Mouse (Mus musculus): ENCODE results near the gene Efnb3. TPM values are rescaled to one million over a fixed set of nuclear protein-coding genes. Genes with fewer than 3 reads are reported as not detected.
A peak's percentile ranks its signal among the peaks of the same experiment; 100 is the strongest.

Gene Efnb3
- total and polyA plus RNA-seq, 2 experiments from 2014 or later: 145 to 166 TPM

DNA sequence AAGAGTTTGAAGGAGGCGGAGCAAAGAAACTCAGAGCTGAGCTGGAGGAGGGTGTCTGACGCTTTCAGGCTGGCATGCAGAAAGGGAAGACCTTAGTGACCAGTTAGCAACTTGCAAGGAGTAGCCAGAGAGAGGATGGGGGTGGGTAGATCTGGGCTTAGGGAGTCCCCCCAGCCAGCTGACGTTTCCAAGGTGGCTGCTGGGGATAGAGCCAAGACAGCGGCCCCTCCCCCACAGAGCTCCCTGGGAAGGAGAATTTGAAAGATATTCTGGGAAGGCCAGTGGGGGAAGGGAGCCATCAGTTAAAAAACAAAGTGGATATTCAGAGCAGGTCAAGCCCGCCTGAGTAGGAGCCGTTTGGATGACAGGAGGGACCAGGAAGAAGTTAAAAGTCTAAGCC is 40.1 kb upstream of the Efnb3 start:
- Histone ChIP-seq H3K4me2 (ENCODE audit: low read depth, low read length, poor library complexity, severe bottlenecking) (no peak overlapping the region), H3K9me3 (ENCODE audit: low read length) (no peaks in the 10 kb centered on the region), H3K4me3 (ENCODE audit: low read depth, low read length) (no peak overlapping the region), H3K27ac (ENCODE audit: low read depth, low read length) (no peak overlapping the region), H3K27me3 (ENCODE audit: insufficient read depth, low read length) (no peaks in the 10 kb centered on the region), H3K9ac (replicated peaks; ENCODE audit: low read length, poor library complexity, severe bottlenecking) (0 out of 2 replicates have a peak overlapping the region, but pooled peaks have one; percentile 3), H3K36me3 (ENCODE audit: insufficient read depth, low read length) (peaks cover 30% of the 10 kb centered on the region), H3K4me1 (ENCODE audit: insufficient read depth, low read length) (peaks cover 8% of the 10 kb centered on the region)
- peak; percentile 78 for DNase-seq (ENCODE audit: low spot score)
- peak; percentile 50; the same call in 1 of the 2 replicates for ATAC-seq (ENCODE audit: low FRiP score)
- TF ChIP-seq CTCF (IDR thresholded peaks at IDR 0.05): no peak
- WGBS: 13% methylated on average over 6 of the region's 6 CpGs

DNA sequence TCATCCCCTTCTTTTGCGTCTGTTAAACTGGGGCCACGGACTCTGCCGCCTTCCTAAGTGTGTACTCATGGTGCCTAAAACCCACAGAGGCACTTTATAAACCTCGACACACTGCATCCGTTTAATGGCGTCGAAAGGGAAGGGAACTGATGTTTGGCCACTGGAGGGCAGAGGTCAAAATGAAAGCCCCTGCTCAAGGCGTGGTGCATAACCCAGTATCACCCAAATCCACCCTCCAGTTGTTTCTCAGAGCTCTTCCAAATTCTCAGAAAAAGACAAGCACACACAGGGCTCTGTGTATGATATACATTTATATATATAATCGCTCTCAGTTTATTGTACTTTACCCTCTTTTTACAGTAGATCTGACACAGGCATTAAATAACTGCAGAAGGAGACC is 39.4 kb upstream of the Efnb3 start:
- 14% methylated on average over 9 of the region's 9 CpGs for WGBS
- Histone ChIP-seq H3K9ac (replicated peaks; ENCODE audit: low read length, poor library complexity, severe bottlenecking) (0 out of 2 replicates have a peak overlapping the region, but pooled peaks have one; percentile 3), H3K27ac (ENCODE audit: low read depth, low read length) (no peak overlapping the region), H3K27me3 (ENCODE audit: insufficient read depth, low read length) (no peaks in the 10 kb centered on the region), H3K4me3 (ENCODE audit: low read depth, low read length) (no peak overlapping the region), H3K9me3 (ENCODE audit: low read length) (no peaks in the 10 kb centered on the region), H3K36me3 (ENCODE audit: insufficient read depth, low read length) (peaks cover 32% of the 10 kb centered on the region), H3K4me2 (ENCODE audit: low read depth, low read length, poor library complexity, severe bottlenecking) (no peak overlapping the region), H3K4me1 (ENCODE audit: insufficient read depth, low read length) (peaks cover 8% of the 10 kb centered on the region)
- no peak for ATAC-seq (ENCODE audit: low FRiP score)
- no peak for TF ChIP-seq CTCF (IDR thresholded peaks at IDR 0.05)
- no peak for DNase-seq (ENCODE audit: low spot score)

DNA sequence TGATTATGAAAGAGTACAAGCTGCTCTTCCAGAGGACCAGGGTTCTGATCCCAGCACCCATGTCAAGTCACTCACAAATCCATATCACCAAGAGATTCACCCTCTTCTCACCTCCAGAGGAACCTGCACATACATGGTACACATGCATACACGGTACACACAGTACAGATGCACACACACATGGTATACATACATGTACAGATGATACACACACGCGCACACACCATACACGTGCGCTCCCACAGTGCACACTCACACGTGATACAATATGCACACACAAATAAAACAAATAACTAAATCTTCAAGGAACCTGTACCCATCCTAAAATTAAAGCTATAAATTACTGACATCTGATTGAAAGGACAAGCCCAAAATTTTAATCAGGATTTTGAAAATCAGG is 34.8 kb upstream of the Efnb3 start:
- no peak for TF ChIP-seq CTCF (IDR thresholded peaks at IDR 0.05)
- ATAC-seq (ENCODE audit: low FRiP score): no peak
- H3K4me1 ChIP-seq (ENCODE audit: insufficient read depth, low read length): no peaks in the 10 kb centered on the region

DNA sequence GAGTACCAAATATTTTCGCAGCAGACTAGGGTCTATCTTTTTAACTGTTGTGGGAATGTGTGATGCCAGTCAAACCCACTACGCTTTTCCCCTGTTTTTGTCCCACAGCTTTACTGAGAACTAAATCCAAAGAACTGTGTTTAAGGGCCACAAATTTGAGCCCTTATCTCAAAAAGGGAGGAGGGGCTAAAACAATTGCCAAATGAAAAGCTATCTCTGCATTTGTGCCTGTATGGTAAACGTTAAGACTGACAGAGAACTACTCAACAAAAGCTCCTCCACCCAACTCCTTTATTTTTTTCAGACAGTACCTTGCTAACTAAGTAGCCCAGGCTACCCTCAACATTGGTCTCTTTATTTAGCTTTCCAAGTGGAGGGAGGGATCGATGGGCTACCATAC is 32.8 kb upstream of the Efnb3 start:
- H3K4me1 ChIP-seq (ENCODE audit: insufficient read depth, low read length): no peaks in the 10 kb centered on the region
- WGBS: 91% methylated on average over 4 of the region's 4 CpGs
- no peaks in the 10 kb centered on the region for H3K27me3 ChIP-seq (ENCODE audit: insufficient read depth, low read length)
- no peak for TF ChIP-seq CTCF (IDR thresholded peaks at IDR 0.05)
- H3K27ac ChIP-seq (ENCODE audit: low read depth, low read length): no peak overlapping the region
- no peaks in the 10 kb centered on the region for H3K9me3 ChIP-seq (ENCODE audit: low read length)
- peaks cover 37% of the 10 kb centered on the region for H3K36me3 ChIP-seq (ENCODE audit: insufficient read depth, low read length)
- H3K4me2 ChIP-seq (ENCODE audit: low read depth, low read length, poor library complexity, severe bottlenecking): no peak overlapping the region
- no peak for DNase-seq (ENCODE audit: low spot score)
- no peak overlapping the region for H3K4me3 ChIP-seq (ENCODE audit: low read depth, low read length)
- no peak overlapping the region for H3K9ac ChIP-seq (replicated peaks; ENCODE audit: low read length, poor library complexity, severe bottlenecking)
- ATAC-seq (ENCODE audit: low FRiP score): no peak

More for the DNA sequence above, 34.8 kb upstream of the Efnb3 start:
- no peak overlapping the region for H3K4me3 ChIP-seq (ENCODE audit: low read depth, low read length)
- no peak overlapping the region for H3K27ac ChIP-seq (ENCODE audit: low read depth, low read length)
- H3K9ac ChIP-seq (replicated peaks; ENCODE audit: low read length, poor library complexity, severe bottlenecking): no peak overlapping the region
- H3K4me2 ChIP-seq (ENCODE audit: low read depth, low read length, poor library complexity, severe bottlenecking): no peak overlapping the region
- 99% methylated on average over 6 of the region's 6 CpGs for WGBS
- H3K36me3 ChIP-seq (ENCODE audit: insufficient read depth, low read length): peaks cover 17% of the 10 kb centered on the region; the same call in 1 of the 2 replicates
- no peaks in the 10 kb centered on the region for H3K9me3 ChIP-seq (ENCODE audit: low read length)
- no peaks in the 10 kb centered on the region for H3K27me3 ChIP-seq (ENCODE audit: insufficient read depth, low read length)
- no peak for DNase-seq (ENCODE audit: low spot score)

DNA sequence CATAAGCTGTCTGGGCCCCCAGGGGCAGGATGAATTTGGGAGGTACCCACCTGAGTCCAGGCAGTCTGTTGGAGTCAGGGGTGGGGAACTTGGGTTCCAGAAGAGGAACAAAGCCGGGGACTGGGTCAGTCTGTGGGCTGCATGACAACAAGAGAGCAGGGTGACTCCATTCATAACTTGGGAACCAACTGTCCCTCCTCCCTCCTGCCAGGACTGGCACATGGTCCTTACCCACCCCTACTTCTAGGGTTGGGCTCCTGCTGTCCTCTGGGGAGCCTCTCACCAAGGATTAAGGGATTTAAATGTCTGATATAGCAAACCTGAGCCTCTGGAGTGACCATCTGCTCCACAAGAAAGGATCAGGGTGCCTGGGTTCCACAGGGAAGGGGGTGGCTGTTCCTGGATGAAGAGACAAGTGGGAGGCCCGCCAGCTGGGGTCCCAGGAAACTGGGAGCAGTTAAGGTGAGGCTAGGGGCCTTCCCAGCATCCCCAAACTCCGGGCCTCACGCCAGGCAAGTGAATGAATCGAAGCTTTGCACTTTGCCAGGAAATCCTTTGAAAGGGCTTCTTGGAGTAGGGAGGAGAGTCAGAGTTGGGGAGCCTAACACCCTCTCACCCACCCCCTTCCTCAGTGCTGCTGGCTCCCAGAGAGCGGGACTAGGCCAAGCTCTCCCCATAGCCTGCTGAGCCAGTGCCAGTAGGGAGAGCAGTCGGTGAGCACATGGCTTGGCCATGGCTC is 32.1 kb upstream of the Efnb3 start:
- Histone ChIP-seq H3K4me1 (ENCODE audit: insufficient read depth, low read length) (no peaks in the 10 kb centered on the region), H3K9ac (replicated peaks; ENCODE audit: low read length, poor library complexity, severe bottlenecking) (no peak overlapping the region), H3K36me3 (ENCODE audit: insufficient read depth, low read length) (peaks cover 39% of the 10 kb centered on the region), H3K27me3 (ENCODE audit: insufficient read depth, low read length) (no peaks in the 10 kb centered on the region), H3K4me2 (ENCODE audit: low read depth, low read length, poor library complexity, severe bottlenecking) (no peak overlapping the region), H3K4me3 (ENCODE audit: low read depth, low read length) (no peak overlapping the region), H3K9me3 (ENCODE audit: low read length) (no peaks in the 10 kb centered on the region), H3K27ac (ENCODE audit: low read depth, low read length) (peak overlapping the region; percentile 4; the same call in 1 of the 2 replicates)
- DNase-seq (ENCODE audit: low spot score) (peak; percentile 82), ATAC-seq (ENCODE audit: low FRiP score) (peak; percentile 86)
- TF ChIP-seq CTCF (IDR thresholded peaks at IDR 0.05): no peak
- WGBS: 67% methylated on average over 7 of the region's 7 CpGs

DNA sequence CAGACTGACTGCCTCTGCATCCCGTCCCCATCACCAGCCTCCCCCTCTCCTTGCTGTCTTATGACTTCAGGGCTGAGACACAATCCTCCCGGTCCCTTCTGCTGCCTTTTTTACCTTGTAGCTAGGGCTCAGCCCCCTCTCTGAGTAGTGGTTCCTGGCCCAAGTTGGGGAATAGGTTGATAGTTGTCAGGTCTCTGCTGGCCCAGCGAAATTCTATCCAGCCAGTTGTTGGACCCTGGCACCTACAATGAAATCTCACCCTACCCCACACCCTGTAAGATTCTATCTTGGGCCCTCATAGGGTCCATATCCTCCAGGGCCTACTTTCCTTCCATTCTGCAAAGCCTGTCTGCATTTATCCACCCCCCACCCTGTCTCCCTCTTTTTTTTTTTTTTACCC is 31.4 kb upstream of the Efnb3 start:
- 0 out of 2 replicates have a peak overlapping the region, but pooled peaks have one; percentile 14 for H3K27ac ChIP-seq (ENCODE audit: low read depth, low read length)
- DNase-seq (ENCODE audit: low spot score) (no peak), ATAC-seq (ENCODE audit: low FRiP score) (no peak)
- TF ChIP-seq CTCF (IDR thresholded peaks at IDR 0.05): no peak
- H3K36me3 ChIP-seq (ENCODE audit: insufficient read depth, low read length): peaks cover 41% of the 10 kb centered on the region
- no peaks in the 10 kb centered on the region for H3K4me1 ChIP-seq (ENCODE audit: insufficient read depth, low read length)
- no peak overlapping the region for H3K4me3 ChIP-seq (ENCODE audit: low read depth, low read length)
- no peaks in the 10 kb centered on the region for H3K9me3 ChIP-seq (ENCODE audit: low read length)
- H3K4me2 ChIP-seq (ENCODE audit: low read depth, low read length, poor library complexity, severe bottlenecking): no peak overlapping the region
- H3K27me3 ChIP-seq (ENCODE audit: insufficient read depth, low read length): no peaks in the 10 kb centered on the region
- WGBS: 89% methylated on average over 3 of the region's 3 CpGs
- H3K9ac ChIP-seq (replicated peaks; ENCODE audit: low read length, poor library complexity, severe bottlenecking): no peak overlapping the region
